Mouse (Mus musculus) left cerebral cortex, postnatal 36 days (tissue): ENCODE measurements at regions not wholly inside any gene's neighbourhood (a gene's known extent, or its start where the extent isn't known, plus 50 kb on each side); places are given as distances from the start of the nearest gene placed in this dataset.
"Not testable (repeated sequence)": the region's sequence is repeated elsewhere in the genome, so short reads cannot be mapped to it uniquely, and the experiment has no call there.

Experiments
- DNase-seq, 2 experiments: peaks; one replicate each; pipeline ENCODE4 v3.0.0; 2021 to 2022; ENCODE audit warnings: low spot score in 2 of 2, mixed read lengths in 1 of 2
- intact Hi-C: fragments of 180-260 bp; cut with DNase I; formaldehyde crosslinking; loops from one replicate; pipeline ENCODE4 v1.15.1; 2025

DNA sequence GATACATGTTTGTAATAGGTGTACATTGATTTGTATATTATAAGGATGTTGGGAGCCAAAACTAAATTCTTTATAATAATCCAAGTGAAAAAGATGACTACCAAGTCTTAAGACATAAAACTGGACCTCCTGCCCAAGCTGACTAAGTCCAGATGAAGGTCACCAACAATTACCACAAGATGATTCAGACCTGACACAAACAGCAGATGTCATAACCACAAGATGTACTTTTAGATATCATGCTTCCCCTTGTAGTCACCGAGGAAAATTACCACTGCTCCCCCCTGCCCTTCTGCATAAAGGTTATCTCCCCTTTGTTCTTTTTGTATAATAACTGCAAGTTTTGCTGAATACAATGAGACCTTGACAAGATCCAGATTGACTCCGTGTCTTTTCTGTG, 843.0 kb upstream of the Gm8797 start:
- intact Hi-C loops, result not testable (repeated sequence)

DNA sequence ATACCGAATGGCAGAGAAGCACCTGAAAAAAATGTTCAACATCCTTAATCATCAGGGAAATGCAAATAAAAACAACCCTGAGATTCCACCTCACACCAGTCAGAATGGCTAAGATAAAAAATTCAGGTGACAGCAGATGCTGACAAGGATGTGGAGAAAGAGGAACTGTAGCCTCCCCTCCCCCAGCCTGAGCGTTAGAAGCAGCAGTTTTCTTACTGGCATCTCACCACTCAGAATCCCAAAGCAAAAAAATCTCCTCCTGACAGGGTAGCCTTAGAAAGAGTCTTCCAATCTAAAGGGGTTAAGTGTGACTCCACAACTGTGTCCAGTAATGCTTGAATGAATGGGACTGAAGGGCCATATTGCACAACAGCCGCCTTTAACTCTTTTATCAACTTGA, 819.9 kb upstream of the Gm8797 start:
- DNase-seq, intact Hi-C loops: not testable (repeated sequence)

More for the DNA sequence above, 843.0 kb upstream of the Gm8797 start:
- DNase-seq, result not testable (repeated sequence)

DNA sequence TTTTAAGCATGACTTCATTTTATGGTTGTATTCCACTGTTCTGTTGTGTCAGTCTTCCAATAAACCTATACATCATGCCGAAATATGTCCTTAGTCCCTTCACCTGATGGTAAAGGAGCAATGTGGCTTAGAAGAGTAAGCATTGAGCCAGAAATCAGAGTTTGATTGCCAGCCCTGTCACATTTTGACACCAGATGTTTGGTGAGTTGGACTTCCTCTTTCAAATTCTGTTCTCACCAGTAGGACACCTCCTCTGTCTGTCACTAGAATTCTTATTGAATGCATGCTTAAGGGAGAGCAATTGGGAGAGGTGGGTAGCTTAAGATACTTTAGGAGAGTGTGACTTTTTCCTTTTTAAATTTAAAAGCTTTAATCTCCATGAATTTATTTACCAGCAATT, 779.1 kb upstream of the Gm8797 start:
- intact Hi-C loops, result no loop called here
- DNase-seq, result no peak

DNA sequence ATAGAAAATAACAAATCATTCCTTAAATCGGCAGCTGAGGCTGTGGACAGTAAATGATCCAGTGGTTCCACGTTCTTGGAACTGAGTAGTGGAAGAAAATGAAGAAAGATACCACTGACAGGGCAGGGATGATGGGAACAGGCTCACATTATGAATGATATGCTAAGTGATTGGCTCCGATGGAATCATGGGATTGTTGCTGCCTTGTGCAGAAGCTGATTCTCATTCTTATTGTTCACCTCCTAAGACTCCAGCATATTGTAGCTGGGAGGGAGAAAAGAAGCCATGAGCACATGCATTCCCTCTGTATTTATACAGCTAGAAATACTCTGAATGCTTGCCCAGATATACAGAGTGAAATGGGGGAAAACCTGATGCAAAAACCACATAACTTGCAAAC, 777.3 kb upstream of the Gm8797 start:
- intact Hi-C loops, result no loop called here
- DNase-seq, result no peak

DNA sequence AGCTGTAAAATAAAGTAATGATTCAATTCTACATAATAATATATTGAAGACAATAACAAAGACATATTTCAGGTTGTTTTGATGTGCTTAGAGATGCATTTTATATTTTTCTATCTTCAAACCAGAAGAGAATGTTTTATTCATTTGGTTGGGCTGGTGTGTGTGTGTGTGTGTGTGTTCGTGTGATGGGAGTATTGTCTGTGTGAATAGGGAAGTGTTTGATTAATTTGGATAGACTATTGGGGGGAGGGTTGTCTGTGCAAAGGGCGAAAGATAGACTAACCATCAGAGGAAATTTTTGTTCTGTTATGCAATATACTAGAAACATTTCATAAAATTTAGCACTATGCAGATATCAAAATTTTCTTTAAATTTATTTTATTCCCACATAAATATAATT, 776.8 kb upstream of the Gm8797 start:
- intact Hi-C loops, result no loop called here
- no peak for DNase-seq

DNA sequence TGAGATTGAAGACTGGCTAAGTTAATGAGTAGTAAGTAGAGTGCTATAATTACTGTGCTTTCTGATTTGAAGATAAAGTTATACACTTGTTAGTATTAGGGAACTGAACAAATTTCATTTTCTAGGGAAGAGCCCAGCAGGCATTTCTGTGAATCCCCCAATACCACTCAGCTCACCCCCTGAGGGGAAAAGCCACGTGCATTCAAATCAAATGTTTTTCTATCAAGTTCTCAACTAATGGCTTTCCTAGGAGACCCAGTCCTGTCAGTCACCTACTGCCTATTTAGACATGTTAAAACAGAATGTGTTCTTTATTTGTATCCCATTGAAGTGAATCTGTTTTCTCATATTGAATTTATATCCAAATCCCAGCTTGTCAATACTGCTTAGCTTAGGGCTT, 775.9 kb upstream of the Gm8797 start:
- intact Hi-C loops, result no loop called here
- DNase-seq, result no peak

DNA sequence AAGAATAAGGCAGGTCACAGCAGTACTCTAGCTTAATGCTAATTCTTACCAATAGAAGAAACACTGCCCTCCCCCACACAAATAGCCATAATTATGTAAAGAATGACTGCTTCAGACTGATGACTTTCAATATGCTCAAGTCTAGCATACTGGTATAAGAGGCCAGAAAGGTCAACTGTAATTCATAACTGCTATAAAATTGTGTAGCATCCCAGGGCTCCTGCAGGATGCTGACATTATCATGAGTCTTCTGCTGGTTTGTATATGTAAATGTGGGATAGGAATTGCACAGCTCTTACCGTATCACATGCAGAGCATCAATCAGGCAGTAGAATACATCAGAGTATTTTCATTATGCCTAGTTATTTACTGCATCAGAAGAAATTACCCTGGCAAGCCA, 774.3 kb upstream of the Gm8797 start:
- intact Hi-C loops, result no loop called here
- DNase-seq, result no peak

DNA sequence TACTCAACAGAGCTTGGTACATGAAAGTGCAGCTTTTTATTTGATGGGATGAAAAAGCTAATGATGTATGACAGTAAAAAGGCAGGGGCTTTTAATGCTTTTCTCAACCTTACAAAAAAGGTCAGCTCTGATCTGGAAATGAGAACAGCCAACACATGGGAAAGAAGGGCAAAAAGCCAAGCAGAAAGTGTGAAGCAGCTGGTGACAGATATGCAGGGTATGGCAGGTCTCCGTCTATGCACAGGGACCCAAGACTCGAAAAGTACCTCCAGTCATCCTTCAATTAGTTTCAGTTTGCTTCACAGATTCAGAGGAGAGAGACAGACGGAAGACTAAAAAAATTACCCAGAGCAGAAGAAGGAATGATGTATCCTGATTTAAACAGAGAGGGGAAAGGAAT, 732.9 kb upstream of the Gm8797 start:
- intact Hi-C loops, result no loop called here
- DNase-seq, result no peak
